Mouse (Mus musculus): ENCODE results near the gene Mark1. TPM values are rescaled to one million over a fixed set of nuclear protein-coding genes. Genes with fewer than 3 reads are reported as not detected.
A peak's percentile ranks its signal among the peaks of the same experiment; 100 is the strongest.

Mark1 gene
- 37.7 and 63.8 TPM in 2 replicates for polyA plus RNA-seq (2012; rRNA removed)

DNA sequence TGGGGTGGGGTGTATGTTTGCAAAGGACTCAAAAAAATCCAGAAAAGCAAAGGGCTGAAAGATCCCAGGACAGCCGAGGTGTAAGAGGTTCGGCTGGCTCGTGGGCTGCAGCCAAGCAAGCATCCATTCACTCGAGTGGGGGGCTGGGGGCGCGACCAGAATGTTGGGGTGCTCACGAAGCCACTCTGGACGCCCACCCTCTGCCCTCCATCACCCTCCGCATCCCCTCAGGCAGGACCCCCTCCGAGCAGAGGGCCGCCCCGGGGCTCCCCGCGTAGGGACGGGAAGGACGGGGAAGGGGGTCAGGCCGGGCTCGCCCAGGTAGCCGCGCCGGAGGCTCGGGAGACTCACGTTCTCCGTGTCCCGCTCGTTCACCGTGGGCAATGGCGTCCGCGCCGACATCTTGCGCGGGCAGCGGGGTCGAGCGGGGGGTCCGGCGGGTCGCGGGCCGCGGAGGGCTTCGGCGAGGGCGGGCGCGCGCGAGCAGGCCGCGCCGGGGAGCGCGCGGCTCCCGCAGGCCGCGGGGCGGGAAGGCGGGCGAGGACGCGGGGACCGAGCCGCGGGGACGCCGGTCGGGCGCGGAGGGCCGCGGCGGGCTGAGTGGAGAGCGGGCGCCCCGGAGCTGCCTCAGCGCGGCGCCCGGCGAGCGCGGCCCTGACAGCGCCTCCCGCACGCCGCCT, at the start of gene Mark1:
Gene Mark1, minus strand, starts transcription at position 500 of the 680 bp plus-strand sequence.
- TF ChIP-seq POLR2A (IDR thresholded peaks at IDR 0.05; ENCODE audit: borderline replicate concordance, extremely low read depth, insufficient read depth, insufficient read length, poor library complexity, severe bottlenecking) (no peak), CTCF (IDR thresholded peaks at IDR 0.05; ENCODE audit: borderline replicate concordance, extremely low read depth, insufficient read depth, insufficient read length) (no peak)
- DNase-seq (ENCODE audit: low read depth): peak; percentile 62

DNA sequence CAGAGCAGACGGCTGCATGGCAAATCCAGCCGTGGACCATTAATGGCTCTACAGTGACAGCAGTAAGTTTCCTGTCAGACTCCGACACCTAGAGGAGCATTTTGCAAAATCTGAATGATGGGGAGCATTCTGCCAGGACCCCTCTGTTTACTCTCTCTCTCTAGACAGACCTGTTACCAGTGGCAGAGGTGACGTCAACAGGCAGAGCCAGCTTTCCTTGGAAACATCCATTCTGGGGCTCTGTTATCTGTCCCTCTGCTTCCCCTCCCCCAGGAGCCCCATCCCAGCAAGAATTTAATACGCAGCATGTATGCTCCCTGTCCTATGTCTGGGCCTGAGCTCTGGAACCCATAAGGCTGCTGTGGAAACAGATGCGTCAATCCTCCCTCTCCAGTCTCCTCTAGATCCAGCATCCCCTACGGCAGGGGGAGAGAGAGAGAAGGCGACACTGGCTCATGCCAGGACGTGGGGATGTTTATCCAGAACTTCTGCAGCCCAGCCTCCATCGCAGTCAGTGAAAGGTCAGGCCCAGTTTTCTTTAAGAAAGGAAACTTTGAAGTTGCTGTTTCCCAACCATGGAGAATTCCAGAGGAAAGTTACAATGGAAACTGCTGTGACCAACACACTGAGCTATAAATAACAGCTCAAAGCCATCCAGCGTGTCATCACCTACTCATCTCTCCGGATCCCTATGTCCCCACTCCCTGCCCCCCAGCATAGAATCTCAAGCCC, 48.3 kb upstream of the Mark1 start:
- TF ChIP-seq CTCF (IDR thresholded peaks at IDR 0.05; ENCODE audit: borderline replicate concordance, extremely low read depth, insufficient read depth, insufficient read length) (no peak), POLR2A (IDR thresholded peaks at IDR 0.05; ENCODE audit: borderline replicate concordance, extremely low read depth, insufficient read depth, insufficient read length, poor library complexity, severe bottlenecking) (no peak)
- no peak for DNase-seq (ENCODE audit: low read depth)

DNA sequence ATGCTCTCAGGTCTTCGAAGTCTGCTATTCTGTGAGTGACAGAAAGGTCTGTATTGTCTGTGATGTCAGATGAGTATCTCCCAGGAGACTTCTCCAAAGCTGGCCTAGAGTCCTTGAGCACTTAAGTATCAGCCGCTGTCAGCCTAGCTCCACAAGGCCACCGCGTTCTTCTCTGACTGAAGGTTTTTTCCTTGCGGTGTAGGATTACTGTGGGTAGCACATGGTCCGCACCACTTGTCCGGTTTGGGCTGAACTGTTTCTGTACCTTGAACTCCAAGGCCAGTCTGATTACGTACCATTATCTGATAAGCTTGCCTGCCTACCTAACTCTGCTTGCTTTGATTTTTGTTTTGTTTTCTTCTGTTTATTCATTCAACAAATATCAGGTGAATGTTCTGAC, 47.1 kb upstream of the Mark1 start:
- no peak for DNase-seq (ENCODE audit: low read depth)
- no peak for TF ChIP-seq POLR2A (IDR thresholded peaks at IDR 0.05; ENCODE audit: borderline replicate concordance, extremely low read depth, insufficient read depth, insufficient read length, poor library complexity, severe bottlenecking)
- TF ChIP-seq CTCF (IDR thresholded peaks at IDR 0.05; ENCODE audit: borderline replicate concordance, extremely low read depth, insufficient read depth, insufficient read length): no peak

DNA sequence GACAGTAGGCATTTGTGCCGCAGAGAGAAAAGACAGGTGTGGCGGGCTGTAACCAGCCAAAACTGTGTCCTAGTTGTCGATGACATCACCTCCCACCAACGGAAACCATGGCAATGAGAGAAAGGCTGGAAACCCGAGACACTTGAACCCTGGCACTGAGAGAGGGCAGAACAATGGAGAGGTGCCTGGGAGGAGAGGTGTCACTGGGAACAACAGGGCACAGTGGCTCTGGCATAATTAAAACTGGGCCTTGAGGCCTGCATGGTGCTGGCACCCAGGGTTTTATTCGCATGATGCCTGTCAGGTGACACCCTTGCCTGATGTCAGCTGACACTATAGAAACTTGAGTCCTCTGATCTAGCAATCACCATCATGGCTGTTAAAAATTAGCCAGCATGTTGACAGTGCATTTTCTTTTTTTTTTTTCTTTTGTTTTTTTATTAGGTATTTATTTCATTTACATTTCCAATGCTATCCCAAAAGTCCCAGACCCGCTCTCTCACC, 38.9 kb upstream of the Mark1 start:
- DNase-seq (ENCODE audit: low read depth): peak; percentile 6
- TF ChIP-seq CTCF (IDR thresholded peaks at IDR 0.05; ENCODE audit: borderline replicate concordance, extremely low read depth, insufficient read depth, insufficient read length) (no peak), POLR2A (IDR thresholded peaks at IDR 0.05; ENCODE audit: borderline replicate concordance, extremely low read depth, insufficient read depth, insufficient read length, poor library complexity, severe bottlenecking) (no peak)

DNA sequence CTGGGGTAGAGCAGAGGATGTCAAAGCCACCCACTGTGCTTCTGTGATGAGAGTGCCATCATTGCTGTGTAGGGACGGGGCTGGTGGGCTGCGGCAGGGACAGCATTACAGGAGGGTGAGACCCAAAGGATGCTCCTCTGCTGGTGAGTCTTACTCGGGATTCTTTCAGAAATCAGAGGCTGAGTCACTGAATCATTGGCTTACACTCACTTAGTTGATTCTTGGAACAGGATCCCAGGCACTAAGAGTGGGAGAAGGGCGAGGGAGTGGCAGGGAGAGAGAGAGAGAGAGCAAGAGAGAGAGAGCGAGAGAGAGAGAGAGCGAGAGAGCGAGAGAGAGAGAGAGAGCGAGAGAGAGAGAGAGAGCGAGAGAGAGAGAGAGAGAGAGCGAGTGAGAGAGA, 31.2 kb upstream of the Mark1 start:
- no peak for DNase-seq (ENCODE audit: low read depth)
- TF ChIP-seq CTCF (IDR thresholded peaks at IDR 0.05; ENCODE audit: borderline replicate concordance, extremely low read depth, insufficient read depth, insufficient read length) (no peak), POLR2A (IDR thresholded peaks at IDR 0.05; ENCODE audit: borderline replicate concordance, extremely low read depth, insufficient read depth, insufficient read length, poor library complexity, severe bottlenecking) (no peak)

DNA sequence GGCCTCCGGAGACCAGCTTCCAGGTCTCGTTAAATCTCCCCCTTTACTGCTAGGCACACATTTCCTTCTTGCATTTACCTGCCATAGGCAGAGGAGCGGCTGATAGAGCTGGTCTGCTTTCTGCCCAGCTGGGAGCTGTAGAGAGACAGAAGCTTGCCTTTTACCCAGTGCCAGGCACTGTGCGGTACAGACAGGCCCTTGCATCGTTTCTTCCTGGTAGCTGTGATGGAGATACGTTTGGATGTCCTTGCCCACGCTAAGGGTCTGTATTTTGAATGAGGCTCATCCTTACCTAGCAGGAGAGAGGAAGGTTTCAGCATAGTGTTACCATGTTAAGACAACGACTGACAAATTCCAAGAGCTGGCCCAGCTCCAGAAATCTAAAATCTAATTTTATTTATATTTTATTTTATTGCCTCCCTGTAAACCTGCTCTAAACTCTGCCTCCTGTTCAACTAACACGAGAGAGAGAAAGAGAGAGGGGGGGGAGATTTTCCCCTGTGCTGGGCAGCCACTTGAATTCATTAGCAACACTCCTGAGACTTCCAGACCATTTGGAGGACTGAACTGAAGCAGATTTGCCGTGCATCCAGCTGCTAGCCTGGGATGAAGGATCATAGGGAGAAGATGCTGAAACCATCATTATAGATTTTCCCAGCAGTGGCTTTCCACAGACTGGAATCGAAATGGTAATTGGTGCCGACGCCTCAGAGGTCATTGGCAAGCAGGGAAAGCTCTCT, 21.2 kb upstream of the Mark1 start:
- no peak for TF ChIP-seq POLR2A (IDR thresholded peaks at IDR 0.05; ENCODE audit: borderline replicate concordance, extremely low read depth, insufficient read depth, insufficient read length, poor library complexity, severe bottlenecking)
- no peak for TF ChIP-seq CTCF (IDR thresholded peaks at IDR 0.05; ENCODE audit: borderline replicate concordance, extremely low read depth, insufficient read depth, insufficient read length)
- DNase-seq (ENCODE audit: low read depth): peak; percentile 73

DNA sequence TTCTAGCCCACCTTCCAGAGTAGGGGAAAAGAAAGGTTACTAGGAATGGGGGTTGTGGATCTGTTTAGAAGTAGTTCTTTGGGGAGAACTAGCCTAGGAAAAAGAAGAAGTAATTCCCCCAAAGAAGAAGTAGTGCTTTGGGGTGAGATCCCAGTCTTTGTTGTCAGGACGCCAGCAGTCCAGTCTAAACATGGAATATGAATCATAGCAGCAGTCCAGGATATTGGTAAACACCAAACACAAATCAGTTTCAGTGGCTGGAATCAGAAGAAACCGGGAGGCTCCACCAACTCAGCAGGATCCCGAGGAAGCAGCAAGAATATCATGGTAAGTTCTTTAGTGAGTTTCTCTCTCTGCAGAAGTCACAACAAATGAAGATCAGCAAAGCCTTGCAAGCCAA, 13.2 kb upstream of the Mark1 start:
- TF ChIP-seq CTCF (IDR thresholded peaks at IDR 0.05; ENCODE audit: borderline replicate concordance, extremely low read depth, insufficient read depth, insufficient read length): no peak
- TF ChIP-seq POLR2A (IDR thresholded peaks at IDR 0.05; ENCODE audit: borderline replicate concordance, extremely low read depth, insufficient read depth, insufficient read length, poor library complexity, severe bottlenecking): no peak
- no peak for DNase-seq (ENCODE audit: low read depth)

DNA sequence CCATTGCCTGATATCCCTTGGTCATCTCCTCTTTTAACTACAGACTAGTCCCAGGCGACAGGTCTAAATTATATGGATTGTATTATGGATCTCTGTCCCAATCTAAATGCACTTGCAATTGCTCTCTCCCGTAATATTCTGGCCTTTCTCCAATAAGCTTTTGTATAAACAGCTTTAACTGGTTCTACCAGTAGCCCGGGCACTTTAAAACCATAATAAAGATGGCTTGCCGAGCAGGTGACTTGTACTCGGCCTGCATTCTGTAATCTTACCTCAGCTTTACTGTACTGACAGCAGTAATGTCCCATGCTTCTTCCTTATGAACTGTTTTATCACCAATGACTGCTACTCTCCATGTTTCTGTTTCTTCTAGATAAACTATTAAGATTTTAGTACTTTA, 7.7 kb upstream of the Mark1 start:
- DNase-seq (ENCODE audit: low read depth): no peak
- no peak for TF ChIP-seq POLR2A (IDR thresholded peaks at IDR 0.05; ENCODE audit: borderline replicate concordance, extremely low read depth, insufficient read depth, insufficient read length, poor library complexity, severe bottlenecking)
- TF ChIP-seq CTCF (IDR thresholded peaks at IDR 0.05; ENCODE audit: borderline replicate concordance, extremely low read depth, insufficient read depth, insufficient read length): no peak

DNA sequence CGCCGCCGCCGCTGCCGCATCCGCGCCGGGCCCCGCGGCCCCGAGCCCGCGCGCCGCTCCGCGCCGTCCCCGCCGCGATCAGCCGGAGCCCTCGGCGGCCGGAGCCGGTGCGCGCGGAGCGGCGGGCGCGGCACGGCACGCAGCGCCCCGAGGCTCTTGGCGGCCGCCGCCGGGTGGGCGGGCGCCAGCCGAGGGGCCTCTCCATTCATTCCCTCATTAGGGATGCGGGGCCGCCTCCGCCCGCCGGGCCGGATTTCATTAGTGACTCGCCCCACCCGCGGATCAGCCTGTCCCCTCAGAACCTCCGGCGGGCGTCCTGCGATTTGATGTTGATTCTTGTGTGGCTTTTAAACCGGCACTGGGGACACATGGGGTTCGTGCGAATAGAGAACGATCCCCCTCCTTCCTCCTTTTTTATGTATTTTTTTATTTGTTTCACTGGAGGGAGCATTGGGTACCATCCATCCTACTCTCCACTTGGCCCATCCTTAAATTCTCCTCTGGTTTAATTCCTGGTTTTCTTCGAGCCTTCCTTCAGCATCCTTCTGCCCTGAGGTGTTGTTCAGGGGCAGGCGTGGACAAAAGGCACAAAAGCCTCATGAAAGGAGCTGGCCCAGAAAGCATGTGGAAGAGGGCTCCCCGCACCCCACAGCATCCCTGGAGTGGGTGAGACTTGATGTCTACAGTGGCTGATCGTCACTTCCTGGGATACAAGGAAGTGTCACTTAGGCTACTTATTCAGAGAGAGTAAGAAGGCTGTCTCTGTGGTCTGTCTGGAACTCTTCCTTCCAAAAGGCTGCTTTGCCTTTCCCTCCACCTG, 620 bp upstream of the Mark1 start:
- TF ChIP-seq CTCF (IDR thresholded peaks at IDR 0.05; ENCODE audit: borderline replicate concordance, extremely low read depth, insufficient read depth, insufficient read length) (no peak), POLR2A (IDR thresholded peaks at IDR 0.05; ENCODE audit: borderline replicate concordance, extremely low read depth, insufficient read depth, insufficient read length, poor library complexity, severe bottlenecking) (peak; percentile 38; the same call in 1 of the 2 replicates)
- DNase-seq (ENCODE audit: low read depth): peak; percentile 83

DNA sequence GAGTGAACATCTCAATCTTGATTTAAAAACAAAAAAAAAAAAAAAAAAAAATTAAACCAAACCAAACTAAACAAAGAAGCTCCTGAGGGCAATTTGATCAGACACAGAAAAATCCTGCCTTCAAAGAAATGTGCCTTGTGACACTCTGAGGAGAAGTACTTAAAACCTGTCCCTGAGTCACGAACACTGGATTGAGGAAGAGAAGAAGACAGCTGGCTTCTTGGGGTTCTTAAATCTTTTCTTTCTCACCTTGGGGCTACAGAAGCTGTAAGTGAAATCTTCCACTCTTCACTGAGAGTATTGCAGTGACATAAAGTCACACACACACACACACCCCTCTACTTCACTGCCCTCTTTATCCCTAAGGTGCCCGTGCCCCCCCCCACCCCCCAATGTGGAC, 739 bp downstream of the Mark1 start:
- DNase-seq (ENCODE audit: low read depth): peak; percentile 58

More for the DNA sequence above, 739 bp downstream of the Mark1 start:
- no peak for TF ChIP-seq CTCF (IDR thresholded peaks at IDR 0.05; ENCODE audit: borderline replicate concordance, extremely low read depth, insufficient read depth, insufficient read length)
- TF ChIP-seq POLR2A (IDR thresholded peaks at IDR 0.05; ENCODE audit: borderline replicate concordance, extremely low read depth, insufficient read depth, insufficient read length, poor library complexity, severe bottlenecking): no peak
